Mouse (Mus musculus): ENCODE measurements around the gene Ccdc80.

Gene Ccdc80

DNA sequence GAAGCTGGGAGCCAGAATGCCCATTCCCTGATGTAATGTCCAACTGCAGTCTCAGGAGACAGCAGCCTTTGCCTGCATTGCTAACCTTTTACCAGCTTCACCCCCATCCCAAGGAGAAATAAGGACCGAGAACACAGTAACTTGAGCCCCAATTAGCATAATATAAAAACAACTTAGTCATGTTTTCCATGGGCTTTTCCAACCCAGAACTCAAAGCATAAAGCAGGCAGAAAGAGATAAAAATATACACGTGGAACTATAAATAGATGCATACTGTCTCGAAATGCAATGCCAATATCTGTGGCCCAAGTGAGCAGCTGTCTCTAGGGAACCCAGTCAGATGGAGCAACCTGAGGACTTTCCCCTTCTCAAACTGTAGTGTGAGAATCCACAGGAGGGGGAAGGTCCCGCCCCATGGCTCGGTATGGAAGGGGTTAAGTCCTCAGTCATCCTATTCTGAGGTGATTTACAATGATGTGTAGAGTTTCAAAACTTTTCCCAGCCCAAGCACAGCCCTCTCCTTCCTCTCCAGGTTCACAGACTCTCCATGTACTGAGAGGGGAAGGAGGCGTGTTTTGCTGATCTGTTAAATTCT is at the start of gene Ccdc80:
Gene Ccdc80, plus strand, starts transcription at position 266 of the 595 bp plus-strand sequence.
- no peak for DNase-seq

DNA sequence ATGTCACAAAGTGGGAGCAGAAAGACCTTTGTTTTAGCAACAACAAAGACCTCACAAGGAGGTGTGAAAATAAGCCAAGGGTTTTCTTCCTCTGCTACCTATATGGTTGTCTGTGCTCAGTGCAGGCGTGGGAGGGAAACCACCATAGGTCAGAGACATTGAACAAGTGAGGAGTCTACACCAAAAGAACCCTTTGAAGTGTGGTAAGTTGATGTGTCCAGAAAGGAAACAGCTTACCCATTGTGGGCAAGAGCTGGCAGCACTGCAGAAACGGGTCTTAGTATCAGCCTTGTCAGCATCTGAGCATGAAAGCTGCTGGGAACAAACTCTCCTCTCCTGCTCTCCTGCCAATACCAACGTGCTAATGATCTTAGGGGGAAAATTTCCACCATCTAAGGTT is 48.4 kb upstream of the Ccdc80 start:
- DNase-seq: peak; percentile 22

DNA sequence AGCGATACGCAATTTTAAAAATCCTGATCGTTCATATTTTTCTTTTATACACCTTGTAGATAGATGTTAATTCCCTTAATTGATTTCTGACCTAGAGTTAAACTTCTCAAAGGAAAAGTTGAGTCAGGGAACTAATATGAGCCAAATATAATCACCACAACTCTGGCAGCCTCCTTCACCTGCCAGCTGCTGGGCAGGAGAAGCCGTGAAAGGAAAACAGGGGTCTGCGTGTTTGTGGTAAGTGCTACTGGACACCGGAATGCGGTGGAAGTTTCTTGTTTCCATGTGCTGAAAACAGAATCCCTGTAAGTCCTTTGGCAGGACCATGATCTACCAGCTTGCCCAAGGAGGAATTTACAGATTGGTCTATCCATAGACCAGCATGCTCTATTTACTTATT is 36.0 kb upstream of the Ccdc80 start:
- DNase-seq: no peak

DNA sequence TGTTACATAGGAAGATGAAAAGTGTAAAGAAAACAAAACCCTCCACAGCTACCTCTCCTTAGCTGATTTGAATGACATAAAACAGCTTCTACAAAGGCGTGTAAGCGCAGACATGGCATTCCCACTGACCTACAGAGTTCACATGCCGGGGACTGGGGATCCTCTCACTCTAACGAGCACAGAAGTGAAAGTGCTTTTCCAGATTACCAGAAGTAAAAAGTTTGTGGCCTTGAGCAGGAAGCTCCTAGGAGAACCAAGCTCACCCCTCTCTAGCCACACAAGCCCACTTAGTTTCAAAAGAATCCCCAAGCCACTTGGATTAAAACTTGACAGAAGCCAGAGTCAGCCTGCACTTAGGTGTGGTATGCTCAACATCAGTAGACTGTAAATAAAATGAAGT is 35.3 kb upstream of the Ccdc80 start:
- DNase-seq: no peak

DNA sequence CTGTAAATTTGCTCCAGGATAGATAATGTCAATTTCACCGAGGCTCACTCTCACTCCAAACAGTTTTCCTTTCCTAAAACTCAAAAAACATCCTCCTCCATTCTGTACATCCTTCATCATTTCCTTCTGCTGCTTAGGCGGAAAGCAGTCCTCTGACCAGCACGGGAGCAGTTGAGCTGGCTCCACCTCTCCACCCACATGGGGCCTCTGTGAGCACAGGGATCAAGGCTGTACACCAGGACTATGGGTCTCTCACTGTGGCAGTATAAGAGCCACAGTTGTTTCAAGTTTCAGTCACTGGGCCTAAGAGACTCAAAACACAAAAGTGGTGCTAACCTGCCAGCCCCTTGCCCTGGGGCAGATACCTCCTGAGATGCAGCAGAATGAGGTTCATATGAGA is 32.1 kb upstream of the Ccdc80 start:
- no peak for DNase-seq

DNA sequence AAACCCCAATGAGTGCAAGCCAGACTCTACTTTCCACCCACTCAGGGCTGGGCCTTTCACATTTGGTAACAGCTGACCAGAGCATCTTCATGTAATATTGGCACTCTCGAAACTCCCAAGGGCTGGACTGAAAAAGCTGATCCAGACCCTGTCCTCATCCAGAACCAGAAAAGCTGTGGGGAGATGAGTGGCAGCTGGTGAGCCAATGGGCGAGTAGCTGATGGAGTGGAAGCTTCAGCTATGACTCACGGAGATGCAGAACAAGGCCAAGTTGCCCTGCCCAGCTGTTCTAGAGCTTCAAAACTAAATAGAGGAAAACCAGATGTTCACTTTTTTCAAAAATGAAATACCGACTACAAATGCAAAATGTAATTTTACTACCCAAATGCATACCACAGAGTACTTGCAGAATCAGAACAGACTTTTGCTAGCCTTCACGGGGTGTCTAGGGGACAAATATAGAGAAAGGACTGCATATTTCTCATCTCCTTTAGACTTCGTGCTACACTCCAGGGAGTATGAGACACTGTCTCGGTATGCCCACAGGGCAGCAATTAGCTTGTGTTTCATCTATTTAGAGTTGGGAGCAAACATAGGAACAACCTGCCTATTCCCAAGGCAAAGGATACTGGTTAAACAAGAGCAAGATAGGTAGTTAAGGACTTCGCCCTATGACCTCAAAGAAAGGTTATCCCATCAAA is 22.7 kb upstream of the Ccdc80 start:
- DNase-seq: peak; percentile 84

DNA sequence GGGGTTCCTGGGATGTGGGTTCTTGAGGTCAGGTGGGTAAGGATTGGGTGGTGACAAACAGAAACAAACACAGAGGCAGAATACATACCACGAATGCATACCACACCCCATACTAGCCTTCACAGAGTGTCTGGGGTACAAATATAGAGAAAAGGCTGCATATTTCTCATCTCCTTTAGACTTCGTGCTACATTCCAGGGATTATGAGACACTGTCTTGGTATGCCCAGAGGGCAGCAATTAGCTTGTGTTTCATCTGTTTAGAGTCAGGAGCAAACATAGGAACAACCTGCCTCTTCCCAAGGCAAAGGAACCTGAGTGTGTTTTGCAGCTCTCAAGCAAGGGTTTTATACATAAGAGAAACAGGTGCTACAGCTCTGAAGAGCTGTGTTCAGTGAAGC is 21.8 kb upstream of the Ccdc80 start:
- no peak for DNase-seq

DNA sequence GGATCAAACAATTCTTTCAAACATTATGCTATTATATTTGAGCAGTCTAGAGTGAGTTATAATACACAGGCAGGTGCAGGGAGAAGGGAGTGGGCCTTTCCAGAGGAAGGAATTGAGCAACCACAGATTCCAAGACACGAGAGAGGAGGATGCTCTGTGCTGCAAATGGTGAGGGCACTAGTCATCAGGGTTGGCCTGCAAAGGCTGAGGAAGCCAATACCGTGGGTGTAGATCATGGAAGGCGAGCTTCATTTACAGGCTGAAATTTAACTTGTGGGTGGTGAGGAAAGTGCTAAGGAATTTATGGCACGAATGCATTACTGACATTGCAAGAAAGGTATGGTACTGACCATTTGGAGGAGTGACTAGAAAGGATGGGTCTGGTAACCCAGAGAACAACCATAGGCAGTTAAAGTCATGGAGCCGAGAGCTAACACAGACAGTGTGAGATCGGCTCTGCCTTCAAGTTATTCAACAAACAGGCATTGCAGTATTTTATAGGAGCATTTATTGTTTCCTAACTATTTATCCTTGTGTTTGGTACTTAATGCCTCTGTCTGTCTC is 15.6 kb upstream of the Ccdc80 start:
- no peak for DNase-seq

DNA sequence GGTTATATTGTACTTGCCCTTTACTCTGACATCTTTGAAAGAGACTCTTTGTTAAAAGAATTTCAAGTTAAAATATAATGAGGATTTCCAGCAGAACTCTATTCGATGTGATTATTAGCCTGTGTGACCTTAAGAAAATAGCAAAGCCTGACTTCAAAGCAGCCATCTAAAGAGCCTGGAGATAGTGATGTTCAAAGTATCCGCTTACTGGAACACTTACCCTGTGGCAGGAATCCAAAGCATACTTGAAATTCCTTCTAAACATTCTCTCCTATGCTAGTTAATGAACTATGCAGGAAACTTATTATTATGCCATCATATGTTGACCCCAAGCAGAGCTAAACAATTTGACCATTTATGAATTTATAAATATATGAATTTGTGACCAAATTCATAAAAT is 13.9 kb upstream of the Ccdc80 start:
- DNase-seq: no peak

DNA sequence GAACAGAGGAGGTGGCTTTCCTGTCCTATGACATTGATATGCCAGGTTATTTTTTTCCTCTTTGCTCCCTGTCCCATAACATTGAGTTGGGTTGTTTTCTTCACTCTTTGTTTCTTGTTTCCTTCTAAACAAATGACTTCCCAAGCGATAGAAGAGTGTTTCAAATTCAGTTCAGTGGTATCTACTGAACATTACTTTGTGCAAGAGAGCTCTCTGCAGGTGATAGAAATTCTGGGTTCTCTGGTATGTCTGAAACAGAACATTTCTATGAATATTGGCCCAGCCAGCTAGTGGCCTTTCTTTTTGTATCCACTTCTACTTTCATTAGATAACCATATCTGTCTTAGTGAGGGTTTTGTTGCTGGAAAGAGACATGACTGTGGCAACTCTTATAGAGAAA is 4.4 kb upstream of the Ccdc80 start:
- DNase-seq: no peak

DNA sequence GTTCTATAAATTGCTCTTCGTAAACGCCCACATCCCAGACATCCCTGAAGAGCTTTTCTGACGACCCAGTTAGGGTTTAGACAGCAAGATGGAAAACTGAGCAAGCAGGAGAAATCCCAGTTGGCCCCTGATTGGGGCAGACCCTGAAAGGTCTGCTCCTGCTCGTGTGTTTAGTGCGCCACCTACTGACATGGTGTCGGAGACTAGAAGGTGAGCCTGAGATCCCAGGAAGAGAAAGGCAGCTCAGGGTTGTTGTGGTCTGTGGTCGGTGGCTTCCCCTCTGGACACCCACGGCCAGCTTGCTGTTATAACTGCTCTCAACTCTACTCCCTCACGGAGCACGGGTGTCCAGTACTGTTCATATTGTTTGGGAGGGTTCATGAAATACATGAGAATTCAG is 3.2 kb upstream of the Ccdc80 start:
- peak; percentile 92 for DNase-seq

DNA sequence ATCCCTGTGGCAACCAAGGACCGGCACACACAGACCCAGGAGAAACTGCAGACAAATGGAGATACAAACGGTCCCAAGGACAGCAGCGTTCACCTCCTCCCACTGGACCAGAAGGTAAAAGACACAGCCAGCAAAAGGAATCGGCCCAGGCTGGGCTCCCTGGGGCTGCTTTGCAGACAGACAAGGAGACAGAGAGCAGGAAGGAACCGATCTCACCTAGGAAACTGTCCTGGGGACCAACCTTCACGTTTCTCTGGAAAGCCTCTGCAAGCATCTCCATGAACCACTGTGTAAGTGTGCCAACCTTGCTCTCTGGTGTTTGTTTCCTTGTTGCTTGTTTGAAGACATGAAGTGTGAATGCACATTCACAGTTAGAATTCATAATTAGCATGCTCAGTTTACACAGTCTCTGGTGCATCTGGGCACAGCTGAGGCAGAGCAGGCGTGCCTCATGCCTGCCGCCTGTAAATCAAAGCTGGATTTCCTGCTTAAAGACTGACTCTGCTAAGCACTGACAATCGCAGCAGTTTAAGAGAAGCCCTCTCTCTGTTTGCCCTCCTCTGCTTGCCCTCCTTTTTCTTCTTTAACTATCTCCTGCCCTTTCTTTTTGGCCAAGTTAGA is 1.0 kb downstream of the Ccdc80 start:
- DNase-seq: no peak

DNA sequence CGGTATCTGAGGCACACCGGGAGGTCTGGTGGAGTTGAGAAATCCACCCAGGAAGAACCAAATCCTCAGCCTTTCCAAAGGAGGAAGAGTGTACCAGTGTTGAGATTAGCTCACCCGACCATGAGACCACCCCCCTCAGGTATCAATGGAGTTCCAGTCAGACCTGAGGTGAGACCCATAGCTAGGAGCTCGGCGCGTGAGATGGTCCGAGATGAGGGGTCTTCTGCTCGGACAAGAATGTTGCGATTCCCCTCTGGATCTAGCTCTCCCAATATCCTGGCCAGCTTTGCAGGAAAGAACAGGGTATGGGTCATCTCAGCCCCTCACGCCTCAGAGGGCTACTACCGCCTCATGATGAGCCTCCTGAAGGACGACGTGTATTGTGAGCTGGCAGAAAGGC is 1.8 kb downstream of the Ccdc80 start:
- DNase-seq: no peak

DNA sequence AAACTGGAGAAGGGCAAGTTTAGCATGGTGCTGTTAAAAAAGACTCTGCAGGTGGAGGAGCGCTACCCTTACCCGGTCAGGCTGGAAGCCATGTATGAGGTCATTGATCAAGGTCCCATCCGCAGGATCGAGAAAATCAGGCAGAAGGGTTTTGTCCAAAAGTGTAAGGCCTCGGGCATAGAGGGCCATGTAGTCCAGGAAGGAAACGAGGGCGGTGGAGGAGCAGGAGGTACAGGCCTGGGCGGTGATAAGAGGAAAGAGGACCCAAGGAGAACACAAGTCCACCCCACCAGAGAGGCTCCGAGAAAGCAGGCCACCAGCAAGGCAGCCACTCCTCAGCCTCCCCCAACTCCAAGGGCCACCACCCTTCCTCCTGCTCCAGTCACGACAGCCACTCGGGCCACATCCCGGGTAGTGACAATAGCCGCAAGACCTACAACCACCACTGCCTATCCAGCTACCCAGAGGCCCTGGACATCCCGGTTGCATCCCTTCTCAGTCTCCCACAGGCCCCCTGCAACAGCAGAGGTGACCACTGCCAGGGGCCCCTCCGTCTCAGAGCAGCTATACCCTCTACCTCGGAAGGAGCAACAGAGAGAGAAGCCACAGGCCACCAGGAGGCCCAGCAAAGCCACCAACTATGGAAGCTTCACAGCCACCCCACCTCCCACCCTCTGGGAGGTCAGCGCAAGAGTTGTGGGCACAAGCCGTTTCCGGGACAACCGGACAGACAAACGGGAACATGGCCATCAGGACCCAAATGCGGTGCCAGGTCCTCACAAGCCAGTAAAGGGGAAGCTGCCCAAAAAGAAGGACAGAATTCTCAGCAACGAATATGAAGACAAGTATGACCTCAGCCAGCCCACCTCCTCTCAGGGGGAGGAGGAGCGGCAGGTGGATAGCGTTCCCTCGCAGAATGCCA is 2.6 kb downstream of the Ccdc80 start:
- peak; percentile 58 for DNase-seq

DNA sequence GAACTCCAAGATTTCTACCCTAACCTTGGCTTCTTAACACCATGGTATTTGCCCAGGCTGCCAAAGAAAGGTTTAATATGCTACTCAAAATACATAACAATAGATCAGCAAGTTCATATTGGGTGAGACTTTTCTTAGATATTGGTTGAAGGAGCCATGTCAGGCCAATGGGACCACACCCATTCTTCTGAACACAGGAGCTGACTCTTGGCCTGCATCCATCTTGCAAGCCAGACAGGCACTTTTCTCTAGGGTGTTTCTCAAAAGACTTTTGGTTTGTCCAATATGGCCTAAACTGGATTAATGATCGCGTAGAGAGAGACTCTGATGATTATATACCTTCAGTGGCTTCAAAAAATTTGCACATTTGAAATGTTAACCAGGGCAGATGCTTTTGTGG is 4.3 kb downstream of the Ccdc80 start:
- DNase-seq: no peak

DNA sequence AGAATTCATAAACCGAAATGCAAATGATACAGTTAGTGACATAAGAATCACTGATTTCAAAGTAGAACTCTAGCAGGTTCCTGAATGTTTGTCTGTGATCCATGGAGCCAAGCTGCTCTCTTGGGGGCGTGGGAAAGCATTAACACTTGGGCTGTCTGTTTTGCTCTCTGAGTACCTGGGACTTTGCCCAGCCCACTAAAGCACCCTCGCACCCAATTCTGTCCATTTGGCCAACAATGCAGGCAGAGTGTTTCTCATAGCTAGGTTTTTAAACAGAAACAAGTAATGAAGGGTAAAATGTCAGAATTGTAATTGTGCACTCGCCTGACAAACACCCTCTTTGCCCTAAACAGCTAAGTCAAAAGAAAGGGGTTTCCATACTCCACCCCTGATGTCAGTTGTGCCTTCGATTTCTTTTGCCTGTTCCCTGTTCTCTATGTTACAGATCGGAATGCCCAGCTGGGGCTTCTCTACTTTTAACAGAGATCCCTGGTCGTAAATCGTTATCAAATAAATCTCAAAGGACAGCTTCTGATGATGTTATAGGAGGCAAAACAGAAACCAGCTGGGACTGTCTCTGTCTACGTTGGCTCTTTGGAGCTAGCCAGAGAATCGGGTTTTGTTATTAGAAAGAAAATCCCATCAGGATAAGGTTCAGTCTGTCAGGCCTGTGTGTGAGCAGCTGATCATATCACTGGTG is 5.1 kb downstream of the Ccdc80 start:
- no peak for DNase-seq

DNA sequence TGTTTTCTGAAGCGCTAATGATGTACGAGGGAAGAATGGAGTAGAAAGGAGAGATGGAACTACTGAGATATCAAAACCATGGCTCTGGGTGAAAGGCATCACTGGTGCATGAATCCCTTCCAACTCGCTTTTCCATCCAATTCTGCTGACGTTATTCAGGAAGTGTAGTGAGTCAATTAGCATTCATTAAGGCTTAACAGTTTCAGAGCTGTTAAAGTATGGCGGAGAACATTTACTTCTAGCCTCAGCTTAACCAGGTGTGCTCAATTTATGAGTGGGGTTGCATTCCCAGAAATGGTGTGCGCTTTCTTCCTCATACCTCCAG is 5.6 kb downstream of the Ccdc80 start:
- no peak for DNase-seq

DNA sequence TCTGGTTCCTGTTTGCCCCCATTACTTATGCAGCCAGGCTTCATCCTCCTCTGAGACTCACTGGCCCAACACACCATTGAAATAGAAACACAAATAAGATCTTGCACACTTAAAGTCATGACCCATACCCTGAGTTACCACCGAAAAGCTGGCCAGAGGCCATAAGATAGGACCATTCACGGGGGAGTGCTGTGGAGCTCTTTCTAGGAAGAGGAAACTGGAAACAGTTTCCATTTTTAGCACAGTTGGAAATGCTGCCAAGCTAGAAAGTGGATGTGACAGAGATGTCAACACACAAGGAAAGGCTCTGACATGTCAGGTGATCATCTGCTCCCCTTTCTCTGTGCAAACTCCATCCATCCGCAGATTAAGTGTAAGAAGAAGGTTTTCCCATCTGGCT is 7.7 kb downstream of the Ccdc80 start:
- no peak for DNase-seq

DNA sequence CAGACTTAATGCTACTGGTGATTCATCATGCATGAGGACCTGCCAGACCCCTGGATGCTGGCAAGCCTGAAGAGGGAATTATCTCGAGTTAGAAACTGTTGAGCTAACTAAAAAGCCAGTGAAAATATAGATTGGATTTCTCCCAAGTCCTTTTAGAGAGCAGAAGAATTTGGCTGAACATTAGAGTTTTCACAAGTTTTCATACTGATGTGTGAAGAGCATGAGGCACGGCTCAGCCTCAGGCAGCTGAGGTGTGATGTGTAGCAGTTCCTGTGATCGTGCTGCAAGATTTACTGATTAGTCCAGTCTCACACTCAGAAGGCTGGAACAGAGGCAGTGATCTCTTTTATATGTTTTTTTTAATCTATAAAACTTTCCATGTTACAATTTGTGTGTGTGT is 11.8 kb downstream of the Ccdc80 start:
- DNase-seq: no peak

DNA sequence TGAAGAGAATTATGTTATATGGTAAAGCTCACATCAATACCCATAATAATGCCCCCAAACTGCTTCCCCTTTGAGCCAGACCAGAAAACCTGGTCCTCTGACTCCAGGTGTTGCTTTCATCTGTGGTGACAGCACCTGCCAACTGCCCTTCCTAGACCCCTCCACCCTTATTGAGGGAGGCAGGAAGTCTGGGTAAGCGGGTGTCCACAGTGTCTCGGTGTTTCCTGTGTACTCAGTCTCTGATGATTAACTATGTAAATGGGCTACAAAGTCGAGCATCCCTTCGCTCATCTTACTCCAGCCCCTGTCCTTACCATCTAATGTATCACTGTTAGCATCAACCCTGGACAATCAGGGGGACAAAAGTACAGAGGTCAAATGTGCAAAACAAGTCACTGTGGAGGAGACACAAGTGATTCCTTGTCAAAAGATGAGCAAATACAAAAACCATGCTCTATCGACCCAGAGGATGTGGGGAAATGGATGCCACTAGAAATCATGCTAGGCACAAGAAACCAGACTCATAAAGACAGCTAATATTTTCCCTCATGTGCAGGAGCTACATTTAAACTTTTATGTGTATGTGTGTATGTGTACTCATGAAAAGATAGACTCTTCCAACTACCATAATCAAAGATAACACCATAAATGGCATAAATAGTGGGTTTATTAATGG is 15.1 kb downstream of the Ccdc80 start:
- no peak for DNase-seq

DNA sequence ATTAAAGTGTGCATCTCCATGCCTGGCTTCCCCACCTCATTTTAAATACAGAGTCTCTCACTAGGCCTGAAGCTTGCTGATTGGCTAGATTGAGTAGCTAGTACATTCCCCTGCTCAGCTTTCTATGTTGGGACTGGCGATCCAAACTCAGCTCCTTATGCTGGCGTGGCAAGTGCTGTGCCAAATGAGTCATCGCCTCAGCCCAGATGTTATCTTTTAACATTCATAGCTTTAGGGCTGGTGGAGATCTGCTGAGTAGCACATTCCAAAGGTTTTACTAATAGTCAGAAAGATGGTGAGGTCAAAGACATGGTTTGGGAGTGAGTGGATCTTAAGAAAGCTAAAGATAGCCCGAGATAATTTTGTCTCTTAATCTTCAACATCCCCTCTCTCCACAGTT is 17.3 kb downstream of the Ccdc80 start:
- DNase-seq: peak; percentile 73

DNA sequence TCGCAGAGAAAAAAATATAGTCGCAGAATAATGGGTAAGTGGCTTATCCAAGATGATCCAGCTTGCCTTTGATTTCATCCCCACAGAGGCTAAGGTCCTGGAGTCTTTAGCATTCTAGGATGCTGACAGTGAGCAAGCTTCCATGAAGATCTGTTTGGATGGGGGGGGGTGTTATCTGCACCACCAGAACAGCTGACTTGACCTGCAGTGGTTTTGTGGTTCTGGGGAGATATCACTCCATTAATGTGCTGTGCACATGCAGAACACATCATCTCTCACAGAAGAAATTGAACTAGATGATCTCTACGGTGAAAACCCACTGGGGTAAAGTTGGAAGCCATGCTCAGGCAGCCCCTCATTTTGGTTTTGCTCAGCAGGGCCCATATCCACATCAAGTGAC is 24.0 kb downstream of the Ccdc80 start:
- no peak for DNase-seq

Data from lung, postnatal 36 days (tissue).